Mouse (Mus musculus) ES-Bruce4 (cell line): ENCODE data around the gene Nr1h5. TPM values are rescaled to one million over a fixed set of nuclear protein-coding genes. Genes with fewer than 3 reads are reported as not detected.

Source experiments
- H3K27ac ChIP-seq: 2 replicates; pipeline ENCODE4 v1.5.1; 2012; ENCODE audit warnings: low read length, inconsistent platforms; ENCODE audit not compliant: insufficient read depth
- H3K27me3 ChIP-seq: 2 replicates; pipeline ENCODE4 v1.6.1; 2012; ENCODE audit warnings: mild to moderate bottlenecking, low read length, inconsistent platforms; ENCODE audit not compliant: control insufficient read depth, poor library complexity, insufficient read depth, severe bottlenecking
- H3K36me3 ChIP-seq: 2 replicates; pipeline ENCODE4 v1.6.1; 2012; ENCODE audit warnings: inconsistent platforms, mild to moderate bottlenecking, low read length, moderate library complexity; ENCODE audit not compliant: control insufficient read depth, poor library complexity, insufficient read depth, severe bottlenecking
- H3K4me1 ChIP-seq: one replicate; pipeline ENCODE4 v1.8.1; 2011; ENCODE audit warnings: low read length; ENCODE audit not compliant: control insufficient read depth, insufficient read depth
- H3K4me3 ChIP-seq: 2 replicates; pipeline ENCODE4 v1.5.1; 2011; ENCODE audit warnings: low read depth, mild to moderate bottlenecking, low read length
- H3K9ac ChIP-seq: 2 replicates; pipeline ENCODE4 v1.6.1; 2012; ENCODE audit warnings: low read depth, mild to moderate bottlenecking, inconsistent platforms; ENCODE audit not compliant: poor library complexity, severe bottlenecking
- H3K9me3 ChIP-seq: replicated peaks from 2 replicates; pipeline ENCODE4 v1.6.1; 2012; ENCODE audit warnings: mild to moderate bottlenecking, low read length, inconsistent platforms; ENCODE audit not compliant: control insufficient read depth, poor library complexity, insufficient read depth, severe bottlenecking
- CTCF ChIP-seq: IDR thresholded peaks from one replicate; pipeline ENCODE4 v1.8.1; 2011; ENCODE audit warnings: low read depth, low read length
- EP300 ChIP-seq: IDR thresholded peaks from 2 replicates; pipeline ENCODE4 v1.6.1; 2011; ENCODE audit warnings: low read depth, low read length; ENCODE audit not compliant: insufficient read depth
- POLR2A ChIP-seq: IDR thresholded peaks from one replicate; pipeline ENCODE4 v1.8.1; 2011; ENCODE audit warnings: low read length; ENCODE audit not compliant: insufficient read depth
- polyA plus RNA-seq: library from polyadenylated mRNA; stranded (reverse); fragments of >200 nt; gene quantifications from 2 replicates; pipeline ENCODE4 v1.2.4, GENCODE M21; 2011; ENCODE audit warnings: low read depth; ENCODE audit not compliant: missing spikeins, insufficient read depth, insufficient read length

Nr1h5 gene
- polyA plus RNA-seq, 1 experiment, result not detected

DNA sequence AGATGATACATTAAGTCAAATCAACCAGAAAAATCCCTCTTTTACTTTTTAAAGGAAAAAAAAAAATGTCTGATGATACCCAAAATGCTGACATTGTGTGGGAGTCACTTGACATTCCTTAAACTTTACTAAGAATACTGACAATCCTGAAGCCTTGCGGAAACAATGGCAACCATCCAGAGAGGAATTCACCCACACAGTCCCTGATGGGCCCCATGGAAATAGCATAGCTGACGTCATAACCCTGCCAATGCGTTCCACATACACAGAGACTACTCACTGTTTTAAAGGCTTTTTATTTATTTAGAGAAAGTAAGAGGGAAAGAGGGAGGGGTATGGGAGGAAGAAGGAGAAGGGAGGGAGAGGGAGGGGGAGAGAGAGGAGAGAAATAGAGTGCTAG is 29.0 kb upstream of the Nr1h5 start:
- H3K9me3 ChIP-seq, result no peaks in the 10 kb centered on the region
- peaks cover 4% of the 10 kb centered on the region; the same call in 1 of the 2 replicates for H3K36me3 ChIP-seq
- TF ChIP-seq CTCF (no peak), EP300 (no peak), POLR2A (no peak)

GRCm38 (mm10) chr3:102991041-102991440 is 27.1 kb upstream of the Nr1h5 start:
- no peaks in the 10 kb centered on the region for H3K27me3 ChIP-seq

More for the DNA sequence above, 29.0 kb upstream of the Nr1h5 start:
- Histone ChIP-seq H3K4me1 (peaks cover 2% of the 10 kb centered on the region), H3K9ac (no peak overlapping the region), H3K27ac (no peak overlapping the region), H3K27me3 (no peaks in the 10 kb centered on the region), H3K4me3 (no peak overlapping the region)

DNA sequence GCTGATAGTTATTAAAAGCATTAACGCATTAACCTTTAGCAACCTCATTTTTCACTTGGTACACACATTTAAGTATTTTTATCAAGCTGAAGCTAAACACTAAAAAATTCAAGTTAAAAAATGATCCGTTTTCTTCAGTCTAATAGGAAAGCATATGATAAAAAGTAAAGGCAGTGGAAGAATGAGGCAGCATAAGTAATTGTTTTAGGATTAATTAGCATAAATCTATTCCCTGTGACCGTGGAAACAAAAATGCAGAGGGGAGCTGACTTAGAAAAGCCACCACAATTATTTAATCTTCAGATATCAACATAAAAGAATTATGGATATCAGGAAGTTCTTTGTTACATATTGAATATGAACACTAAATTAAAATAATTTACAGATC is 16.4 kb upstream of the Nr1h5 start:
- Histone ChIP-seq H3K27ac (no peak overlapping the region), H3K9ac (no peak overlapping the region), H3K9me3 (no peaks in the 10 kb centered on the region), H3K27me3 (no peaks in the 10 kb centered on the region), H3K4me1 (peaks cover 1% of the 10 kb centered on the region), H3K36me3 (no peaks in the 10 kb centered on the region), H3K4me3 (no peak overlapping the region)
- no peak for TF ChIP-seq EP300
- no peak for TF ChIP-seq POLR2A
- no peak for TF ChIP-seq CTCF

More at GRCm38 (mm10) chr3:102991041-102991440, 27.1 kb upstream of the Nr1h5 start:
- TF ChIP-seq CTCF, result peak; percentile 36
- TF ChIP-seq EP300, result no peak
- TF ChIP-seq POLR2A, result no peak
- Histone ChIP-seq H3K27ac (no peak overlapping the region), H3K9me3 (no peaks in the 10 kb centered on the region), H3K36me3 (no peaks in the 10 kb centered on the region), H3K4me1 (no peaks in the 10 kb centered on the region), H3K9ac (no peak overlapping the region), H3K4me3 (no peak overlapping the region)

- no peaks in the 10 kb centered on the region for H3K27me3 ChIP-seq
- TF ChIP-seq CTCF, result no peak
- TF ChIP-seq EP300, result no peak
- no peak for TF ChIP-seq POLR2A
- peaks cover 1% of the 10 kb centered on the region for H3K4me1 ChIP-seq
- no peak overlapping the region for H3K9ac ChIP-seq
- H3K4me3 ChIP-seq, result no peak overlapping the region
- H3K27ac ChIP-seq, result no peak overlapping the region
- H3K36me3 ChIP-seq, result no peaks in the 10 kb centered on the region
- no peaks in the 10 kb centered on the region for H3K9me3 ChIP-seq
Observed at GRCm38 (mm10) chr3:102979550-102980348, 15.8 kb upstream of the Nr1h5 start.

DNA sequence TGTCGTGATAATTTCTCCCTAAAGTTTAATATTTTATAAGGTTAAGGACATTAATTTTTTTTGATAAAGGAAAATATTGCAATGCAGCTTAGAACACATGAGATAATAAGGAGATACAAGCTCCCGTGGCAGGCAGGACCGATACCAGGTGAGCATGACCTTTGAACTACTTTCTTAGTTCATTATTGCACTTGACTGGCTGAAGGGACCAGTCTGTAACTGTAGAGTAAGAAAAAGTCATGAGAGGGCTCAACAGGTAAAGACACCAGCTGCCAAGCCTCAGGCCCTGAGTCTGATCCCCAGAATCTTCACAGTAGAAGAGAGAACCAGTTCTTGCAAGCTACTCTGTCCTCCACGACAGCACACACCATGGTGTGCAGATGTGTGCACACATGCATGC is 13.0 kb upstream of the Nr1h5 start:
- no peak overlapping the region for H3K9ac ChIP-seq
- H3K4me3 ChIP-seq, result no peak overlapping the region
- no peaks in the 10 kb centered on the region for H3K9me3 ChIP-seq
- TF ChIP-seq EP300 (no peak), CTCF (no peak), POLR2A (no peak)
- H3K4me1 ChIP-seq, result peaks cover 1% of the 10 kb centered on the region
- no peaks in the 10 kb centered on the region for H3K27me3 ChIP-seq
- H3K36me3 ChIP-seq, result no peaks in the 10 kb centered on the region
- H3K27ac ChIP-seq, result no peak overlapping the region

GRCm38 (mm10) chr3:102970508-102970907 is 6.6 kb upstream of the Nr1h5 start:
- H3K9me3 ChIP-seq, result peaks cover 6% of the 10 kb centered on the region
- H3K36me3 ChIP-seq, result no peaks in the 10 kb centered on the region
- H3K27ac ChIP-seq, result no peak overlapping the region
- no peak overlapping the region for H3K4me3 ChIP-seq
- no peaks in the 10 kb centered on the region for H3K27me3 ChIP-seq
- H3K4me1 ChIP-seq, result no peaks in the 10 kb centered on the region
- no peak for TF ChIP-seq POLR2A
- TF ChIP-seq EP300, result no peak
- TF ChIP-seq CTCF, result no peak
- H3K9ac ChIP-seq, result no peak overlapping the region
